Mouse (Mus musculus): Measurements from ENCODE around the gene Ccdc106. TPM values are rescaled to one million over a fixed set of nuclear protein-coding genes. Genes with fewer than 3 reads are reported as not detected.

Ccdc106 gene
- polyA plus RNA-seq (2014; fragmentation: Nextera tagmentation; extraction: Ambion mirVana), result 0.73 and 1.9 TPM in 2 replicates

GRCm38 (mm10) chr7:5020000-5020681, at the start of gene Ccdc106, which contains the start of gene Zfp865:
Gene Ccdc106 (plus strand): TSS chr7:5020553.
Gene Zfp865 (plus strand): TSS chr7:5020376.
- WGBS, result 2% methylated on average over 45 of the region's 49 CpGs
- H3K9ac ChIP-seq (ENCODE audit: low read length), result peak within 1 kb of the TSS; percentile 97
- H3K27me3 ChIP-seq (ENCODE audit: control insufficient read depth, insufficient read depth, low read length), result no peaks in the 10 kb centered on the region
- H3K27ac ChIP-seq (replicated peaks in 1 of 2; ENCODE audit: control insufficient read depth in 1 of 2, insufficient read depth in 1 of 2, low read depth in 2 of 2, low read length in 2 of 2), result peak within 1 kb of the TSS; percentile 97 to 99
- peaks cover 42% of the 10 kb centered on the region for H3K36me3 ChIP-seq (ENCODE audit: control insufficient read depth, insufficient read depth, low read length)
- peak; percentile 86 for ATAC-seq (ENCODE audit: insufficient number of reproducible peaks, insufficient read depth, low FRiP score, low read depth)
- H3K4me2 ChIP-seq (ENCODE audit: low read length), result peak within 1 kb of the TSS; percentile 80
- H3K4me1 ChIP-seq (ENCODE audit: control insufficient read depth in 2 of 2, insufficient read depth in 2 of 2, low read length in 2 of 2), result peaks cover 4 to 14% of the 10 kb centered on the region in 2 experiments
- no peaks in the 10 kb centered on the region for H3K9me3 ChIP-seq (ENCODE audit: control insufficient read depth, low read length)
- peak within 1 kb of the TSS; percentile 79 to 86 for H3K4me3 ChIP-seq (ENCODE audit: control insufficient read depth in 1 of 2, insufficient read depth in 1 of 2, low read depth in 1 of 2, low read length in 2 of 2)

DNA sequence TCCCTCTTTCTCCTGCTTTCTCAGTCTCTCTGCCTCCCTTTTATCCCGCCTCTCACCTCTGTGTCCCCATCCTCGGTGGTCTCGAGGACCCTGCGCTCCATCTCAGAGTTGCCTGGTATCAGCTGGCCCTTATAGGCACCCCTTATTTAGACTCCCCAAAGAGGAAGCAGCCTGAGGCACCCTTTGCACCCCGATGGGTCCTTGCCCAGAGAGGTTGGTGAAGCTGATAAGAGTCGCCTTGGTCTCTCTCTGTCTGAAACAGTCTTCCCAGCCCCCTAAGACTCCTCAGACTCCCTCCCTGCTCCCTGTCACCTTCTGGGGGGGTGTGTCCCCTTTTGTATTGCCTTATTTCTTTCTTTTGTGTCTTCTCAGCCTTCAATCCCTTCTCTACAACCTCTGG, 49.3 kb upstream of the Ccdc106 start, which contains the start of gene Sbk3:
TSS of gene Sbk3 (minus strand) at position 101 of the 400 bp plus-strand sequence.
- WGBS, result 40% methylated on average over 6 of the region's 6 CpGs
- H3K27ac ChIP-seq (replicated peaks in 1 of 2; ENCODE audit: control insufficient read depth in 1 of 2, insufficient read depth in 1 of 2, low read depth in 2 of 2, low read length in 2 of 2), result peak within 1 kb of the TSS in 1 of 2 experiments; percentile 62; a peak in 2 of 4 replicates
- H3K36me3 ChIP-seq (ENCODE audit: control insufficient read depth, insufficient read depth, low read length), result no peaks in the 10 kb centered on the region
- H3K4me2 ChIP-seq (ENCODE audit: low read length), result no peak within 1 kb of the TSS
- no peaks in the 10 kb centered on the region for H3K9me3 ChIP-seq (ENCODE audit: control insufficient read depth, low read length)
- no peaks in the 10 kb centered on the region for H3K27me3 ChIP-seq (ENCODE audit: control insufficient read depth, insufficient read depth, low read length)
- no peak for ATAC-seq (ENCODE audit: insufficient number of reproducible peaks, insufficient read depth, low FRiP score, low read depth)
- peaks cover 9% of the 10 kb centered on the region in 2 experiments for H3K4me1 ChIP-seq (ENCODE audit: control insufficient read depth in 2 of 2, insufficient read depth in 2 of 2, low read length in 2 of 2)
- no peak within 1 kb of the TSS for H3K9ac ChIP-seq (ENCODE audit: low read length)
- H3K4me3 ChIP-seq (ENCODE audit: control insufficient read depth in 1 of 2, insufficient read depth in 1 of 2, low read depth in 1 of 2, low read length in 2 of 2), result no peak within 1 kb of the TSS

- Histone ChIP-seq H3K4me2 (ENCODE audit: low read length) (no peak overlapping the region), H3K4me1 (ENCODE audit: control insufficient read depth in 2 of 2, insufficient read depth in 2 of 2, low read length in 2 of 2) (peaks cover 9% of the 10 kb centered on the region in 2 experiments), H3K9ac (ENCODE audit: low read length) (no peak overlapping the region), H3K9me3 (ENCODE audit: control insufficient read depth, low read length) (peaks cover under 1% of the 10 kb centered on the region; the same call in 1 of the 2 replicates), H3K27ac (replicated peaks in 1 of 2; ENCODE audit: control insufficient read depth in 1 of 2, insufficient read depth in 1 of 2, low read depth in 2 of 2, low read length in 2 of 2) (peak overlapping the region in 1 of 2 experiments; percentile 62; a peak in 2 of 4 replicates), H3K4me3 (ENCODE audit: control insufficient read depth in 1 of 2, insufficient read depth in 1 of 2, low read depth in 1 of 2, low read length in 2 of 2) (no peak overlapping the region), H3K27me3 (ENCODE audit: control insufficient read depth, insufficient read depth, low read length) (no peaks in the 10 kb centered on the region), H3K36me3 (ENCODE audit: control insufficient read depth, insufficient read depth, low read length) (no peaks in the 10 kb centered on the region)
- WGBS, result 18% methylated on average over 7 of the region's 7 CpGs
- no peak for ATAC-seq (ENCODE audit: insufficient number of reproducible peaks, insufficient read depth, low FRiP score, low read depth)
Measured at GRCm38 (mm10) chr7:4971710-4972109, 48.6 kb upstream of the Ccdc106 start.

- peaks cover 4% of the 10 kb centered on the region; the same call in 1 of the 2 replicates for H3K9me3 ChIP-seq (ENCODE audit: control insufficient read depth, low read length)
- H3K4me1 ChIP-seq (ENCODE audit: control insufficient read depth in 2 of 2, insufficient read depth in 2 of 2, low read length in 2 of 2), result peaks cover 9% of the 10 kb centered on the region in 2 experiments
- H3K9ac ChIP-seq (ENCODE audit: low read length), result no peak overlapping the region
- ATAC-seq (ENCODE audit: insufficient number of reproducible peaks, insufficient read depth, low FRiP score, low read depth), result peak; percentile 55
- H3K4me3 ChIP-seq (ENCODE audit: control insufficient read depth in 1 of 2, insufficient read depth in 1 of 2, low read depth in 1 of 2, low read length in 2 of 2), result no peak overlapping the region
- peak overlapping the region; percentile 62 to 63 for H3K27ac ChIP-seq (replicated peaks in 1 of 2; ENCODE audit: control insufficient read depth in 1 of 2, insufficient read depth in 1 of 2, low read depth in 2 of 2, low read length in 2 of 2)
- 0 out of 2 replicates have a peak overlapping the region, but pooled peaks have one; percentile 6 for H3K4me2 ChIP-seq (ENCODE audit: low read length)
- H3K27me3 ChIP-seq (ENCODE audit: control insufficient read depth, insufficient read depth, low read length), result no peaks in the 10 kb centered on the region
- 41% methylated on average over 18 of the region's 18 CpGs for WGBS
- H3K36me3 ChIP-seq (ENCODE audit: control insufficient read depth, insufficient read depth, low read length), result no peaks in the 10 kb centered on the region
Measured at GRCm38 (mm10) chr7:4972321-4973047, 47.9 kb upstream of the Ccdc106 start.

DNA sequence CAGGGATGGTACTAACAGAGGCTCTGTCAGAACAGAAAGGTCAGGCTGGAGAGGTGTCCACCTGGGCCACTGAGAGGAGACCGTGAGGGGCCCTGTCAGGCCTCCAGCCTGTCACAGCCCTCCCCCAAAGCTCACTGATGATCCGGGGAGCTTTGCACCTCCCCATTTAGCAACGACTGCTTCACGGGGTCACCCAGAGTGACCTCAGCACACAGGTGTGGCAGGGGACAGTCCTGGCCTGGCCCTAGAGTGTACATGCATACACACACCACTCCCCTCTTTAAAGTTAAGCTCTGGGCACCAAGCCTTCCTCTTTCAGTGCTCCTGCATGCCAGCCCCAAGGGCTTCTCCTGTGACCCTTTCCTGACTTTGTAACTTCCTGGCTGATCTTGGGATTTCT, 44.9 kb upstream of the Ccdc106 start:
- Histone ChIP-seq H3K4me1 (ENCODE audit: control insufficient read depth in 2 of 2, insufficient read depth in 2 of 2, low read length in 2 of 2) (peaks cover 12 to 18% of the 10 kb centered on the region in 2 experiments), H3K36me3 (ENCODE audit: control insufficient read depth, insufficient read depth, low read length) (no peaks in the 10 kb centered on the region), H3K9ac (ENCODE audit: low read length) (no peak overlapping the region), H3K9me3 (ENCODE audit: control insufficient read depth, low read length) (peaks cover 4% of the 10 kb centered on the region; the same call in 1 of the 2 replicates), H3K4me3 (ENCODE audit: control insufficient read depth in 1 of 2, insufficient read depth in 1 of 2, low read depth in 1 of 2, low read length in 2 of 2) (no peak overlapping the region), H3K4me2 (ENCODE audit: low read length) (no peak overlapping the region), H3K27me3 (ENCODE audit: control insufficient read depth, insufficient read depth, low read length) (no peaks in the 10 kb centered on the region), H3K27ac (replicated peaks in 1 of 2; ENCODE audit: control insufficient read depth in 1 of 2, insufficient read depth in 1 of 2, low read depth in 2 of 2, low read length in 2 of 2) (no peak overlapping the region)
- WGBS, result 55% methylated on average over 4 of the region's 4 CpGs
- no peak for ATAC-seq (ENCODE audit: insufficient number of reproducible peaks, insufficient read depth, low FRiP score, low read depth)

- WGBS, result 86% methylated on average over 7 of the region's 7 CpGs
- H3K4me2 ChIP-seq (ENCODE audit: low read length), result no peak overlapping the region
- no peaks in the 10 kb centered on the region for H3K27me3 ChIP-seq (ENCODE audit: control insufficient read depth, insufficient read depth, low read length)
- H3K9ac ChIP-seq (ENCODE audit: low read length), result no peak overlapping the region
- no peaks in the 10 kb centered on the region for H3K36me3 ChIP-seq (ENCODE audit: control insufficient read depth, insufficient read depth, low read length)
- H3K4me3 ChIP-seq (ENCODE audit: control insufficient read depth in 1 of 2, insufficient read depth in 1 of 2, low read depth in 1 of 2, low read length in 2 of 2), result no peak overlapping the region
- no peak for ATAC-seq (ENCODE audit: insufficient number of reproducible peaks, insufficient read depth, low FRiP score, low read depth)
- H3K4me1 ChIP-seq (ENCODE audit: control insufficient read depth in 2 of 2, insufficient read depth in 2 of 2, low read length in 2 of 2), result peaks cover 11 to 18% of the 10 kb centered on the region in 2 experiments
- H3K27ac ChIP-seq (replicated peaks in 1 of 2; ENCODE audit: control insufficient read depth in 1 of 2, insufficient read depth in 1 of 2, low read depth in 2 of 2, low read length in 2 of 2), result no peak overlapping the region
- H3K9me3 ChIP-seq (ENCODE audit: control insufficient read depth, low read length), result peaks cover 4% of the 10 kb centered on the region; the same call in 1 of the 2 replicates
Measured at GRCm38 (mm10) chr7:4976832-4977231, 43.5 kb upstream of the Ccdc106 start.

DNA sequence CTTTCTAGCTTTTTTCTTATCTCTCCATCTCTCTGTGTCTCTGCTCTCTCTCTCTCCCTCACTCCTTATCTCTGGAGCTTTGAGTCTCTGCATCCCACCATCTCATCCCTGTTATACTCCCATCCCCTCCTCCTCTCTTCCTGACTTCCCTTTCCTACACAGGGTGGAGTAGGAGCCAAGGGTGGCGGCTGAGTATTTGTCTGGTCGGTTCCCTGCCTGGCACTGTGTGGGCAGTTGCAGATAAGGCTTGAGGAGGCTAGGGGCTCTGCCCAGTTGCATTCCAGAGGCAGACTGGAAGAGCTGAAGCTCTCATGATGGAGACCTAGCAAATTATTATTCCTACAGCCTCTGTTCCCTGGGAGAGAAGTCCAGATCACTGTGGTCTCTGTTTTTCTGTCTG, 32.1 kb upstream of the Ccdc106 start:
- H3K36me3 ChIP-seq (ENCODE audit: control insufficient read depth, insufficient read depth, low read length), result peaks cover 19% of the 10 kb centered on the region
- H3K4me3 ChIP-seq (ENCODE audit: control insufficient read depth in 1 of 2, insufficient read depth in 1 of 2, low read depth in 1 of 2, low read length in 2 of 2), result no peak overlapping the region
- no peak overlapping the region for H3K9ac ChIP-seq (ENCODE audit: low read length)
- WGBS, result 30% methylated on average over 2 of the region's 2 CpGs
- H3K9me3 ChIP-seq (ENCODE audit: control insufficient read depth, low read length), result no peaks in the 10 kb centered on the region
- no peak overlapping the region for H3K27ac ChIP-seq (replicated peaks in 1 of 2; ENCODE audit: control insufficient read depth in 1 of 2, insufficient read depth in 1 of 2, low read depth in 2 of 2, low read length in 2 of 2)
- no peak overlapping the region for H3K4me2 ChIP-seq (ENCODE audit: low read length)
- H3K27me3 ChIP-seq (ENCODE audit: control insufficient read depth, insufficient read depth, low read length), result peaks cover 4% of the 10 kb centered on the region
- no peaks in the 10 kb centered on the region for H3K4me1 ChIP-seq (ENCODE audit: control insufficient read depth in 2 of 2, insufficient read depth in 2 of 2, low read length in 2 of 2)
- ATAC-seq (ENCODE audit: insufficient number of reproducible peaks, insufficient read depth, low FRiP score, low read depth), result no peak

Data from heart, embryonic 14.5 days (tissue).